Mouse (Mus musculus) testis, adult 2 months (tissue): ENCODE measurements at regions not wholly inside any gene's neighbourhood (a gene's known extent, or its start where the extent isn't known, plus 50 kb on each side); places are given as distances from the start of the nearest gene placed in this dataset.

ENCODE experiments used
- CTCF ChIP-seq: fragments of 200-500 bp; IDR thresholded peaks from 2 replicates; pipeline ENCODE4 v1.5.1; 2012; ENCODE audit warnings: low read depth, mild to moderate bottlenecking, inconsistent platforms, low read length, moderate library complexity; ENCODE audit not compliant: control insufficient read depth, insufficient read depth, insufficient replicate concordance
- POLR2A ChIP-seq: fragments of 200-500 bp; IDR thresholded peaks from 2 replicates; pipeline ENCODE4 v1.6.1; 2012; ENCODE audit warnings: low read depth, mild to moderate bottlenecking, inconsistent platforms, low read length, moderate library complexity; ENCODE audit not compliant: control insufficient read depth

GRCm38 (mm10) chr2:92511771-92512744, 51.7 kb upstream of the Slc35c1 start:
- no peak for TF ChIP-seq CTCF
- TF ChIP-seq POLR2A = no peak
